Mouse (Mus musculus) G1E (cell line): ENCODE results near the gene Zdhhc5.

ENCODE experiments used
- CTCF ChIP-seq: IDR thresholded peaks from 2 replicates; pipeline ENCODE4 v1.5.1; 2012; ENCODE audit warnings: low read depth, low read length, inconsistent platforms, mixed read lengths
- GATA1 ChIP-seq: IDR thresholded peaks from 2 replicates; pipeline ENCODE4 v1.6.1; 2012; ENCODE audit warnings: borderline replicate concordance, low read length, inconsistent platforms, mixed read lengths
- POLR2AphosphoS5 ChIP-seq: IDR thresholded peaks from 2 replicates; pipeline ENCODE4 v1.6.1; 2012; ENCODE audit warnings: low read depth, low read length, inconsistent platforms; ENCODE audit not compliant: insufficient replicate concordance
- TAL1 ChIP-seq: conservative IDR thresholded peaks from 2 replicates; pipeline ENCODE4 v1.6.1; 2012; ENCODE audit warnings: low read depth, low read length, inconsistent platforms, mixed read lengths

- TF ChIP-seq CTCF (no peak), TAL1 (no peak), GATA1 (no peak), POLR2AphosphoS5 (no peak)
Measured at GRCm38 (mm10) chr2:84762295-84762694, 47.3 kb upstream of the Zdhhc5 start.
